Mouse (Mus musculus) embryo, embryonic 11.5 days (tissue): Measurements from ENCODE around the gene B630019K06Rik.
"Not testable (repeated sequence)": the region's sequence is repeated elsewhere in the genome, so short reads cannot be mapped to it uniquely, and the experiment has no call there.

Experiments
- DNase-seq: peaks from one replicate; pipeline ENCODE4 v3.0.0-alpha.2; 2012; ENCODE audit warnings: low read depth, low spot score

Gene B630019K06Rik

DNA sequence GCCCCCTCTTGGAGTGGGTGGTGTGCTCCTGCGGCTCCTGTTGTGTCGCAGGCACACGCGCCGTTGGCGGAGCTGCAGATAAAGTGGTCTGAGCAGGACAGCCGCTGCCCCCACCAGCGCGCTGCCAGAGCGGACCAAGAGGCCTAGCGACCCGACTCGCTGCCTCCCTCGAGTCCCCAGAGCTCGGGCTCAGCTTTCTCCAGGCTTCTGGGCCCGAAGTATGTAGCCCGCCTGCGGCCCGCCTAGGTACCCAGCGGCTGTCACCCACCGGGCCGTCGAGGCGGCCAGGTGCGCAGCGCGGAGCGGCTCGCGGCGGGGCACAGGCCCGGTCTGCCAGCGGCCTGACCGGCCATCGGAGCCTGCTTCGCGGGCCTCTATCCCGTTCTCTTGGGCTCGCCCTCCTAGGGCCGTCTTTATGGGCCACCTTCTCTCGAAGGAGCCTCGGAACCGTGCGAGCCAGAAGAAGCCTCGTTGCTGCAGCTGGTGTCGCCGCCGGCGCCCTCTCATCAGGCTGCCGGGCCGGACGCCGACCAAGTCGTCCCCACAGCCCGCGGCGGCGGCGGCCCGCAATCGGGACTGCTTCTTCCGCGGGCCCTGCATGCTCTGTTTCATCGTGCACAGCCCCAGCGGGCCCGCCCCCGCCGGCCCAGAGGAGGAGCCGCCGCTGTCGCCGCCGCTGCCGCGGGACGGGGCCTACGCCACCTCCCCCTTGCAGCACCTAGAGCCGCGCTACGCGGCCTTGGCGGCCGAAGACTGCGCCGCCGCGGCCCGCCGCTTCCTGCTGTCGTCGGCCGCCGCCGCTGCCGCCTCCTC is at the start of gene B630019K06Rik:
Gene B630019K06Rik, plus strand, starts transcription at position 40 of the 813 bp plus-strand sequence.
- DNase-seq: no peak

DNA sequence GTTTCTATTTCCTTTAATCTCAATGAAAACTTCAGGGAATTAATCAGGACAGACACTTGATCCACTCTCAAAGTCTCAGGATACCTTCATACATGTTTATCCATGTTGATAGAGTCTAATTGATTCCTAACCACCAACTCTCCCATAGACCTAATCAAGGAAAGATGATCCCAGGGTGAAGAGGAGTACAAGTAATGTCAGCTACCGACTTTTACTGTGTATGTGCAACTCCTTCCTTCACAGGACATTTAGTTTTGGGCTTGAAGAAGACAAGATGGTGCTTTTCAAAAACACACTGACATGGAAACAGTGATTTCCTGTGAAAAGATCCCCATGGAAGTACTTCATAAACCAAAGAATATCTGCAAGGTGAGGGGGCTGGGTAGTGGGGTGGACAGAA is 48.5 kb upstream of the B630019K06Rik start, which contains the start of gene Gm6592:
Gene Gm6592, plus strand, starts transcription at position 301 of the 400 bp plus-strand sequence.
- DNase-seq: no peak

DNA sequence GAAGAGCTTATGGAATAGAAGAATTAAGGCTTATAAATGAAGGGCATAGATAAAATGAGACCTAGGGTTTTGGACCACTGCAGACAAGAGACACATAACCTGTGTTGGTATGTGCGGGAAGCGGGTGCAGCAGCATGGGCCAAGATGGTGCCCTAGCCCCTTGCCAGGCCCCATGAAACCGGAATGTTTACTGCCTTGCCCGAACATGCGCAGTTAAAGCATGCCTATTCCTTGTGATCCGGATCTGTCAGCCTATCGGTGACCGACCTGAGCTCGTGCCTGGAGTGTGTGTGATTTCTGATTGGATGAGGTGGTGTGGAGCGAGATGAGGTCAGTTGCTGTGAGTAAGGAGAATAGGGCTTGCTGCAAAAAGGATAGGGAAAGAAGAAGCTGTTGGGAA is 39.7 kb upstream of the B630019K06Rik start:
- DNase-seq: no peak

DNA sequence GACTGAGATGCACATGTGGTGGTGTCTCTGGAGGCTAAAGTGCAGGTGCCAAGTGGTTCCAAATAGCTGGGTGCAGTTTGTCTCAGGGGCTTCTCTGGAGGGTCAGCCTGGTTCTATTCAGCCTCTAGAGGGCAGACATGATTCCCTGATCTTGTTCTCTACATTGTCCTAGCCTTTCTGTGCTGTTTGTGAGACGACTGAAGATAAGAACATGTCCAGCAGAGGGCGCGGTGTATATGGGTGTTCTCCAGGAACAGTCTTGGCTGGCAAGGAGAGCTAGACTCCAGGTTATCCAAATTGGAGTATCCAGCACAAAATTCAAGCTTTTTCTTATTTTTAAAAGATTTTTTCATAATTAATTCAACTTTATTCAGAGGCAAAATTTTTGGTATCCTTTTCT is 27.9 kb upstream of the B630019K06Rik start:
- peak; percentile 61 for DNase-seq

DNA sequence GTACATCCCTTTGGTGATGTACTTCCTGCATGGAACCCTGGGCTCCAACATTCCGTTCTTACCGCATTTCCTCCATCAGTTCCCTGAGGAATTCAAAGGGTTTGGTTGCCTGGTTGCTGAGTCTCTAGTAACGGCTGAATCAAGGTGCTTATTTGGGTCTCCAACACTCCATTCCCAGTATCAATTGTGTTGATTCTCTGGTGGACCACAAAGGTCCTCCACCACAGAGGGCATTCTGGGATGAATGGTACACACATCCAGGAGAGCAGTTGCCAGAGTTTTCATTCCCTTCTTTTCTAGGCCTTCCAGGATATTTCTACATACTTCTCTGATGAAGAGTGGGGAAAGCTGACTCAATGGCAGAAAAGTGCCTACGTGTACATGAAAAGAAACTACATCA is 18.2 kb upstream of the B630019K06Rik start, which contains the start of gene Gm5751:
Gene Gm5751, plus strand, starts transcription at position 301 of the 400 bp plus-strand sequence.
- DNase-seq: not testable (repeated sequence)

DNA sequence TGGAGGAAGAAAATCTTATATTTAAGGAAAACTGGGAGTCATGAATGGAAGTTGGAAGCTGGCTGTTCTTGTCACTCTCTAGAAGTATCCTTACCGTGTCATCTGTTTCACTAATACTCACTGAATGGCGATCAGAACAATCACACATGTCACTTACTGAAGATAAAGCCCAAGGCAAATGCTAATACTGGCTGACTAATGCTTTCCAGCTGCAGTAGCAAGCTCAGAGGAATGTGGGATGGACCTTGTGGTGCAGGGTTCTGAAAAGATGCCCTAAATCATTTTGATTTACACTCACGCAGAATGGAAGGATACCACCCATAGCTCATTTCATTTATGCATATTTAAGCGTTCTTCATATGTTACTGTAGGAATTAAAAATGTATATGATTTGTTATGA is 7.8 kb upstream of the B630019K06Rik start:
- no peak for DNase-seq

DNA sequence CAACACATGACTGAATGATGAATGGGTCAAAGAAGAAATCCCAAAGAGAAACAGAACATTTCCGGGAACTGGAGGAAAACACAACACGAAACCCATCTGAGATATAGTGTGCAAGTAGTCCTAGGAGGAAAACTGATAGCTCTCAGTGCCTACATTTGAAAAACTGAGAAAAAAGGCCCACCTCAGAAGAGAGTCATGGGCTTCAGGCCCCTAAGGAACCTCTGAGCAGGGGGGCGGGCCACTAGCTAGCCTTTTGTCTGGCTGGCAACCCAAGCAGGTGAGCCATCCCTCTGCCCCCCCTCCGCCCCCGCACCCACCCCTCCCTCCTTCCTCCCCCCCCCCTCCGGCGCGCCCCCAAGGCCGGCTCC is 223 bp upstream of the B630019K06Rik start:
- DNase-seq: no peak

DNA sequence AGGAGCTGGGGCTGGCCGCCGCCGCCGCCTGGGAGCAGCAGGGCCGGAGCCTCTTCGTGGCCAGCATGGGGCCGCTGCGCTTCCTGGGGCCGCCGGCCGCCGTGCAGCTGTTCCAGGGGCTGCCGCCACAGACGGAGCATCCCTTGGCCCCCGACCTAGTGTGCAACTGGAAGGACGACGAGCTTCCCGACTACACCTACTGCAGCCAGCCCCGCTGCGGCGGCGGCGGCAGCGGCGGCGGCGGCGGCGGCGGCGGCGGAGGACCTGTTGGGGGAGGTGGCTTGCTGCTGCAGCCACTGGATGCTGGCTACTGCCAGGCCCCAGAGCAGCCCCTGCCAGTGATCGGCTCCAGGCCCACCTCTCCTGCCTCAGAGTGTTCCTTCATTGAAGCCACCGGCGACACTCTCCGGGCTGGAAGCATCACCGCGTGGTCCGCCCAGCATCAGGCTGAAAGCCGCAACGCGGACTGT is 1.0 kb downstream of the B630019K06Rik start:
- DNase-seq: no peak

DNA sequence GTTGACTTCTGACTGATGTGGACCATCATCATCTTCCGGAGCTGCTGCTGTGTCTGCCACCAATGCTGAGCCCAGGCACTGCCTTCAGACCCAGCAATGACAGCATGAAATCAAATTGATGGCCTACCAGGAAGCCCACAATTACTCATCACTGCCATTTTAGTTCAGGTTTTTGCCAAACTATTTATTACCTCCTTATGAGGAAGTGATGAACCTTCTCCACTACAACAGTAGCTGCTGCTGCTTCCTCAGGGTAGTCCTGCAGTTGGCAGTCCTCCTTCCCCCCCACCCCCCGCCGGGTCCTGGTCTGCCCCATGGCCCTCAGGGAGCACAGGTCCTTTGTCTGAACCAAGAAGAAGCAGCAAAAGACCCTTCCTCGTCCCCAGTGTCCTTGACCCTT is 8.6 kb downstream of the B630019K06Rik start:
- DNase-seq: no peak

DNA sequence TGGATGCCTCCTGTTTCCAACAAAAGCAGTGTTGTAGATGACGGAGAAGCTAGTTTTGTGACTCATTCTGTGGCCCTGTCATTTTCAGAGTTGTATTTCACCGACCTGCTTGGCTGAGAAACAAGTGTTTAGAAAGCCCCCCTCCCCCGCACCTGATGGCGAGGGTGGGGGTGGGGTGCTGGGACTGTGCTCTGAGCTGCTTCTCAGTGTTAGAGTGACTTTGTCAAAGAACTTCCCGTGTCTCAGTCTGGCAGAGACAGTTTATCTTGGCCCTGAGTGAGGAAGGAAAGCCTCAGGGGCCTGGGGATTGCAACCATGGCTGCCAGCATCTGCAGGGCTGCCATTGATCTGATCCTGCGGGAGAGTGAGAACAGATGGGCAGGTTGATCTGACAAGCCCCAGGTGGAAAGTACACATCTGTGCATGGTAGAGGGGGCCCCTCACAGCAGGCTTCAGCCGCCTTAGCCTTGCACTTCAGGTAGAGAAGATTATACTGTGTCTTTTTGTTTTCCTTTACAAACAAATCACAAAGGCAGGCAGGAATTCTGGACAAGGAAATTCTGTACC is 9.8 kb downstream of the B630019K06Rik start:
- DNase-seq: no peak

DNA sequence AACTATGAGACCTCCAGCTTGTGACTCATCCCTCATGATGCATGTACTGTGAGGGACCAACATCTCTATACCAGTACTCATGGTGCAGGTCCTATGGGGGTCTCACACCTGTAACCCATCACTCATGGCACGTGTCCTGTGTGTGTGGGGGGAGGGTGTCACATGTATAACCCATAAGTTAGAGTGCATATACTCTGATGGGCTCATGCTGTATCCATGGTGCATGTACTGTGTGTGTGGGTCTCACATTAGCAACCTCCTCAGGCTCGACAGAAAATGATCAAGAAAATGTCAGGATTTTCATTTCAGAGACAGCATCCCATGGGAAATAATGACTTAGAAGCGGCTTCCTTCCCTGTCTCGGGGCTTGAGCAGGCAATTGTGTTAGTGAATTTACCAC is 28.9 kb downstream of the B630019K06Rik start:
- no peak for DNase-seq

DNA sequence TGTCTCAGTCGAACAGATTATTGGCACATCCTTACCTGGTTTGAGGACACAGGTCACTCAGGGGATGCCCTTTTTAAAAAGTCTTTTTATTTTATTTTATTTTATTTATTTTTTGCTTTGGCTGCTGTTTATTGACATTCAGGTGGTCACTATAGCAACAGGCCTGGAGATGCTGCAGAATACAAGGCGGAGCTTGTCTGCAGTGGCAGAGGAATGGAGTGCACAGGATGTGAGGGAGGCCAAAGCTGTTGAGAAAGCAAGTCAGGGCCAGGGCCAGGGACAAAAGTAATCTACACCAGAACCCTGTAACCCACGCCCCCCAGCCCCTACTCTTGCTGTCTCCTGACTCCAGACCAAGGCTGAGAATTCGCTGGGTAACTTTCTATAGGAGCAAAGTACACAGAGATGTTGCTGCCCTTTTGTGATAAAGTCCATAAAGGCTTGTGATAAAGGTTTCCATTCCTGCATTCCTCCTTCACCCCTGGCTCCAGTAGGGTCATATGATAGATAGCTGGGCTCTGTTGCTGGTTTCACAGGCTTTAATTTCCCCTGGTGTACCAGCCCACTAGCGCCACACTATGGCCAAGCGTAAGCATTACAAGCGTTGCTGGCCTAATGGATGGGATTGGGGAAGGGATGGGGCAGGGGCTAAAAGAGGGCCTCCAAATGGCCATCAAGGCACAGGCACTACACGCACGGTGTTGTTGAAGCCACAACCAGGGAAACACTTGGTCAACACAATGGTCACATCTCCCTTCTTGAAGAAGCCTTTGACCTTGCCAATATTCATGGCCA is 29.8 kb downstream of the B630019K06Rik start:
- no peak for DNase-seq

DNA sequence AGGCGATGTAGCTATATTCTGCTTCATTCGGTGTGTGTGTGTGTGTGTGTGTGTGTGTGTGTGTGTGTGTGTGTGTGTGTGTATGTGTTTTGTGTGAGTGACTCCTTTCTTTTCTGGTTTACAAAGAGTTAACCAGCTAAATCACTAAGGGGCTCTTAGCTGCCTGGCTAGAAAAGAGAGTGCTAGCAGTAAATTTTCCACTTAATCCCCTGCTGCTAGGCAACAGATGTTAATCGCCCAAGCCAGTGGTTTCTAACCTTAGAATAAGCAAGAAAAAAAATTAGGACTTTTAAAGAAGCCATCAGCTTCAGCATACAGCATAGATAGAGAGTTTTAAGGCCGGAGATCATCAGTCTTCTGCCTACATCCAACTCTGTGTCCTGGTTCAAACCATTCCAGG is 35.1 kb downstream of the B630019K06Rik start:
- DNase-seq: no peak

DNA sequence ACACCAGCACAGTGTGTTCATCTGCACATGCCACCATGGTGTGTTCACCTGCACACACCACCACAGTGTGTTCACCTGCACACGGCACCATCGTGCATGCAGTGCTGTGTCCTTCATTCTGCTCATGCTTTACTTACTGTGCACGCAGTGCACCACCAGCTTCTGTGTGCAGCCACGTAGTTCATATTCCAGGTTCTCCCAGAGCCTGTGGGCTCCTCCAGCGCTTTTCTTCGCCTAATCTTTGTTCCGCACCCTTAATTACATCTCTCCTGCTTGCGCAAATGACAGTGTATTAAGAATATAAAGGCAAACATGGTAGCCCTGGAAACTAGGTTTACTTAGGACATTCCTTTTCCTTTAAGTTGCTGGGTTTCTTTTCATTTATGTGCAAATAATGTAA is 51.9 kb downstream of the B630019K06Rik start:
- no peak for DNase-seq
